Mouse (Mus musculus): ENCODE measurements around the gene Runx2. TPM values are rescaled to one million over a fixed set of nuclear protein-coding genes. Genes with fewer than 3 reads are reported as not detected.

Gene Runx2
- polyA plus RNA-seq, 1 experiment: 7.7 TPM

GRCm38 (mm10) chr17:44474280-44474679 lies 340.3 kb downstream of the Runx2 start:
- H3K4me3 ChIP-seq (ENCODE audit: insufficient read depth, low read length): no peak overlapping the region
- TF ChIP-seq CTCF (IDR thresholded peaks at IDR 0.05; ENCODE audit: extremely low read depth, insufficient read depth, low read length) (no peak), POLR2A (IDR thresholded peaks at IDR 0.05; ENCODE audit: extremely low read depth, insufficient read depth, low read length) (no peak)
- no peak overlapping the region for H3K27ac ChIP-seq (ENCODE audit: insufficient read depth, low read length)
- no peaks in the 10 kb centered on the region; the same call in 1 of the 2 replicates for H3K4me1 ChIP-seq (ENCODE audit: control insufficient read depth, insufficient read depth, low read length)

GRCm38 (mm10) chr17:44472695-44473094 lies 341.9 kb downstream of the Runx2 start:
- no peaks in the 10 kb centered on the region; the same call in 1 of the 2 replicates for H3K4me1 ChIP-seq (ENCODE audit: control insufficient read depth, insufficient read depth, low read length)
- no peak for TF ChIP-seq CTCF (IDR thresholded peaks at IDR 0.05; ENCODE audit: extremely low read depth, insufficient read depth, low read length)
- TF ChIP-seq POLR2A (IDR thresholded peaks at IDR 0.05; ENCODE audit: extremely low read depth, insufficient read depth, low read length): no peak
- no peak overlapping the region for H3K4me3 ChIP-seq (ENCODE audit: insufficient read depth, low read length)
- no peak overlapping the region for H3K27ac ChIP-seq (ENCODE audit: insufficient read depth, low read length)

DNA sequence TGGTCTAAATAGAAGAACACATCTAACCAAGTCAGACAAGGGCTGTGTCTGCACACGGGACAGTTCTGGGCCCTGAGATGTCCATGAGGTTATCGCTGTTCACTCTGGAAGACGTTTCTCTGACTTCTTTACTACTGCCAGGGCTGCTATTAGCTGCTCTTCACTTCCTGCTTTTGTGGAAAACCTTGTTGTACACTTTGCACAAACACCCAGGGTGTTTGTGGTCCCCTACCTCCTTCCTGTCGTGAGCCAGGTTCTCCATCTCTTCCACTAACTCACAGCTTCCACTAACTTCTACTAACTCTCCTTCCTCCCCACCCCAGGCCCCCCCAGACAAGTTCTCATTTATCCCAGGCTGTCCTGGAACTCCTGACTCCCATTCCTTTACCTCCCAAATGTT lies 350.9 kb downstream of the Runx2 start:
- no peaks in the 10 kb centered on the region for H3K4me1 ChIP-seq (ENCODE audit: control insufficient read depth, insufficient read depth, low read length)
- no peak overlapping the region for H3K4me3 ChIP-seq (ENCODE audit: insufficient read depth, low read length)
- TF ChIP-seq CTCF (IDR thresholded peaks at IDR 0.05; ENCODE audit: extremely low read depth, insufficient read depth, low read length) (no peak), POLR2A (IDR thresholded peaks at IDR 0.05; ENCODE audit: extremely low read depth, insufficient read depth, low read length) (no peak)
- H3K27ac ChIP-seq (ENCODE audit: insufficient read depth, low read length): no peak overlapping the region

DNA sequence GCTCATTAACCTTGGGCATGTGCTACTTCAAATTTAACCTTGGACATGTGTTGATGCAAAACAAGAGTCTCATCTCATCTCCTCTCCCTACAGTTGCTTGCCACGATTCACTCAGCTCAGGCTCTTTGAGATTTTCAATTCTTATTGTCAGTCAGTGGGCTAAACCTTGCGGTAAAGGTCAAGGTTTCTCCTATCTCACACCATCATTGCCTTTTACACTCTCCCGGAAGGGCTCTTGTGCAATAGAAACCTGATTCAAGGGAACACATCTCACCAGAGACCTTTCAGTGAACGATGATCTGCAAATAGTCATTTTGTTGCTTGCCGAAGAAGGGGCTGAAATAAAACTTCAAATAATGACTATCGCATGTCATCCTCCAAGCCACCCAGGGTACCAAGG lies 354.4 kb downstream of the Runx2 start:
- Histone ChIP-seq H3K4me3 (ENCODE audit: insufficient read depth, low read length) (no peak overlapping the region), H3K4me1 (ENCODE audit: control insufficient read depth, insufficient read depth, low read length) (no peaks in the 10 kb centered on the region), H3K27ac (ENCODE audit: insufficient read depth, low read length) (no peak overlapping the region)
- TF ChIP-seq POLR2A (IDR thresholded peaks at IDR 0.05; ENCODE audit: extremely low read depth, insufficient read depth, low read length): no peak
- no peak for TF ChIP-seq CTCF (IDR thresholded peaks at IDR 0.05; ENCODE audit: extremely low read depth, insufficient read depth, low read length)

GRCm38 (mm10) chr17:44459029-44459428 lies 355.6 kb downstream of the Runx2 start:
- Histone ChIP-seq H3K4me3 (ENCODE audit: insufficient read depth, low read length) (no peak overlapping the region), H3K4me1 (ENCODE audit: control insufficient read depth, insufficient read depth, low read length) (no peaks in the 10 kb centered on the region), H3K27ac (ENCODE audit: insufficient read depth, low read length) (no peak overlapping the region)
- TF ChIP-seq CTCF (IDR thresholded peaks at IDR 0.05; ENCODE audit: extremely low read depth, insufficient read depth, low read length) (no peak), POLR2A (IDR thresholded peaks at IDR 0.05; ENCODE audit: extremely low read depth, insufficient read depth, low read length) (no peak)

- Histone ChIP-seq H3K4me3 (ENCODE audit: insufficient read depth, low read length) (no peak overlapping the region), H3K27ac (ENCODE audit: insufficient read depth, low read length) (no peak overlapping the region), H3K4me1 (ENCODE audit: control insufficient read depth, insufficient read depth, low read length) (no peaks in the 10 kb centered on the region)
- TF ChIP-seq POLR2A (IDR thresholded peaks at IDR 0.05; ENCODE audit: extremely low read depth, insufficient read depth, low read length) (no peak), CTCF (IDR thresholded peaks at IDR 0.05; ENCODE audit: extremely low read depth, insufficient read depth, low read length) (no peak)
Observed at GRCm38 (mm10) chr17:44456696-44457095, 357.9 kb downstream of the Runx2 start.

- Histone ChIP-seq H3K4me3 (ENCODE audit: insufficient read depth, low read length) (no peak overlapping the region), H3K4me1 (ENCODE audit: control insufficient read depth, insufficient read depth, low read length) (no peaks in the 10 kb centered on the region), H3K27ac (ENCODE audit: insufficient read depth, low read length) (no peak overlapping the region)
- TF ChIP-seq CTCF (IDR thresholded peaks at IDR 0.05; ENCODE audit: extremely low read depth, insufficient read depth, low read length): peak; percentile 87
- no peak for TF ChIP-seq POLR2A (IDR thresholded peaks at IDR 0.05; ENCODE audit: extremely low read depth, insufficient read depth, low read length)
Observed at GRCm38 (mm10) chr17:44455681-44456600, 358.7 kb downstream of the Runx2 start.

DNA sequence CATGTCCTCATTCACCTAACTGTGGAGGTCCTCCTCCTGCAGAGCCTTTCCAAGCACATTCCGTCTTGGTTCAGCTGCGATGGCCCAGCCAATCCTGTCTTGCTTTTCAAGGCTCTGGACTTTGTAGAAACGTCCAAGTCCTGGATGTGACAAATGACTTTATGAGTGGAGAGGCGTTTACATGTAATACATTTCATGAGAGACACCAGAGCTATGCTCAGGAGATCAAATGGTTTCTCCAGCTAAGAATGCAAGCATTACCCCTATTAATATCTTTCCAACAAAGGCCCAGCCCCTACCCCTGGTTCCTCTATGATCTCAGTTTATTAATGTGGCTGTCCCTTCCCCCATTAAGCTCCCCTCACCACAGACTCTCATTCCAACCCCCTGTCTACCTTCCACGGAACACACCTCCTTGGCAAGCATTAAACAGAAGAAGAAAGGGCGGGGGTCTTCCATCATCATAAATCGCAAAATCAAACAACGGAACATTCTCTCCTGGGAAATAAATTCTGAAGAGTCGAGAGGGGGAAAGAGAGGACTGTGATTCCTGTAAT lies 364.6 kb downstream of the Runx2 start:
- no peaks in the 10 kb centered on the region for H3K4me1 ChIP-seq (ENCODE audit: control insufficient read depth, insufficient read depth, low read length)
- TF ChIP-seq POLR2A (IDR thresholded peaks at IDR 0.05; ENCODE audit: extremely low read depth, insufficient read depth, low read length) (no peak), CTCF (IDR thresholded peaks at IDR 0.05; ENCODE audit: extremely low read depth, insufficient read depth, low read length) (no peak)
- no peak overlapping the region for H3K27ac ChIP-seq (ENCODE audit: insufficient read depth, low read length)
- no peak overlapping the region for H3K4me3 ChIP-seq (ENCODE audit: insufficient read depth, low read length)

Other genes with a start within 250 kb of the Runx2 start
- gene Supt3, start 37.6 kb downstream of the Runx2 start, polyA plus RNA-seq (2012; rRNA removed): 6.6 and 6.9 TPM in 2 replicates